Mouse (Mus musculus) lung, postnatal 0 days (tissue): ENCODE measurements at regions not wholly inside any gene's neighbourhood (a gene's known extent, or its start where the extent isn't known, plus 50 kb on each side); places are given as distances from the start of the nearest gene placed in this dataset.

Experiments used
- CTCF ChIP-seq: IDR thresholded peaks from 2 replicates; pipeline ENCODE4 v1.5.1; 2016; ENCODE audit warnings: antibody characterized with exemption, mild to moderate bottlenecking
- EP300 ChIP-seq: IDR thresholded peaks from 2 replicates; pipeline ENCODE4 v1.6.1; 2016; ENCODE audit warnings: antibody characterized with exemption, mild to moderate bottlenecking, control low read depth

DNA sequence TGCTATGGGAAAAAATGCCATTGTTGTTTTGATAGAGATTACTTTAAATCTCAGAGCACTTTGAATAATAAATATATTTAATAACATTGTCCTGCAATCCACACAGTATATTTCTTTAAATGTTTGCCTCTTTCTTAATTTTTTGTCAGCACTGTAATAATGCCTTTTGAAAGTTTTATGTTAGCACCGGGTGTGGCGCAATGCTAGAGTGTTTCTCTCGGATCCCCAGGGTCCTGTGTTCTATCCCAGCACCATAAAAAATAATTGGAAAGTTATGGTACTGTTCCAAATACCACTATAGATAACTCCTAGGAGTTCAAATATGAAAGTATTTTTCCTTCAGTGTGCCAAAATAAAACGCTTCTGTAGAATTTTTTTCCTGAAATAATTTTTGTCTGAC, 147.6 kb downstream of the Fbxo4 start:
- TF ChIP-seq CTCF = no peak
- no peak for TF ChIP-seq EP300
